Mouse (Mus musculus): ENCODE measurements around the gene Rnf121. TPM values are rescaled to one million over a fixed set of nuclear protein-coding genes. Genes with fewer than 3 reads are reported as not detected.
A peak's percentile ranks its signal among the peaks of the same experiment; 100 is the strongest.

Gene Rnf121
- total RNA-seq, 2 experiments from 2014 or later = 17.9 to 18.9 TPM

DNA sequence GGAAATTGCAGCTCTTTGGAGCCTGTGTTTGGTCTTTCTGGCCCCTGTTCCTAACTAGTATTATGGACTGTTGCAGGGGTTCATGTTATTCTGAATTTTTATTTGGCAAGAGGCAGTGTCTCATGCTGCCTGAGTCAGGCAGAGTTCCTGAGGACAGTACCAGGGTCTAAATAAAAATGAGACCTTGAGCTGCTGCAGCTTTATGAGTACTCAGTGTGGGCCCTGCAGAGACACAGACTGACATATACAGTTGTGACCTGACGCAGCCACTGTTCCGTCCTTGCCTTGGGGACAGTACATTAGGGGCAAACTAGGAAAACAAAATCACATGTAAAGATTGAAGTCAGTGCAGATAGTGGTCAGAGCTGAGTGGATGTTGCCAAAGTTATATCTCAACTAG is 50.3 kb downstream of the Rnf121 start:
- no peak for DNase-seq
- intact Hi-C loops (cut with DNase I; ENCODE audit: low total_unique reads) = no loop called here

- intact Hi-C loops (cut with DNase I; ENCODE audit: low total_unique reads) = no loop called here
These were observed 51.9 kb downstream of the Rnf121 start for GRCm38 (mm10) chr7:102013416-102013815.

DNA sequence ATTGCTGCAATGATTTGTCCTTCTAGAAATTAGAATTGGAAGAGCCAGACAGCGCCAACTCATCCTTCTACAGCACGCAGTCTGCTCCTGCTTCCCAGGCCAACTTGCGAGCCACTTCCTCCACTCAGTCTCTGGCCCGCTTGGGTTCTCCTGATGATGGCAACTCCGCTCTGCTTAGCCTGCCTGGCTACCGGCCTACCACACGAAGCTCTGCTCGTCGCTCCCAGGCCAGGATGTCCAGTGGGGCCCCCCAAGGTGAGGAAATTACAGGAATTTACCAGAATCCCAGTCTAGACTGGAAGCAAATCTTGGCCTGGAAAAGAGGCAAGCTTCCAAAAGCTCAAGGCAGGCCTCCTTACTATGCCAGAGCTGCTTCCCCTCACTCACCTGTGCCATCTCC is 53.4 kb downstream of the Rnf121 start:
- DNase-seq = no peak

More at GRCm38 (mm10) chr7:102013416-102013815, 51.9 kb downstream of the Rnf121 start:
- DNase-seq = no peak

DNA sequence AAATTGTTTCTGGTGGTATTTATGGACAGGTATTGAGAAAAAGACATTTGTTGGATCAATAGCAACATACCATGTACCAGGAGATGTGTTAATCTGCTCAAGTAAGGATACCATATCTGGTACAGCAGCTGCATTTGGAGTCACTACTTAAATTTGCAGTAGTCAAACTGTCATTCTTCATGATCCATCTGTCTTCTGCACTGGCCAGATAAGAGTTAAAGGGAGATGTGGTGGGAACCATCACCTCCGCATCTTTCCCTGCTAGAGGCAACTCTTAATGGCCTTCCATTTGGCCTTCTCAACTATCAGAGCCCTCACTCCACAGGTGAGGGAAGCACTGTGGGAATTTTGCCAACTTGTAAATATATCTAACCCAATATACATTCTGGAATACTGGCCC is 58.7 kb downstream of the Rnf121 start:
- intact Hi-C loops (cut with DNase I; ENCODE audit: low total_unique reads) = no loop called here
- DNase-seq = no peak

More for the DNA sequence above, 53.4 kb downstream of the Rnf121 start:
- intact Hi-C loops (cut with DNase I; ENCODE audit: low total_unique reads) = no loop called here

- DNase-seq = peak; percentile 83
- intact Hi-C loops (cut with DNase I; ENCODE audit: low total_unique reads) = no loop called here
These were observed 64.2 kb downstream of the Rnf121 start for GRCm38 (mm10) chr7:102000921-102001630.

DNA sequence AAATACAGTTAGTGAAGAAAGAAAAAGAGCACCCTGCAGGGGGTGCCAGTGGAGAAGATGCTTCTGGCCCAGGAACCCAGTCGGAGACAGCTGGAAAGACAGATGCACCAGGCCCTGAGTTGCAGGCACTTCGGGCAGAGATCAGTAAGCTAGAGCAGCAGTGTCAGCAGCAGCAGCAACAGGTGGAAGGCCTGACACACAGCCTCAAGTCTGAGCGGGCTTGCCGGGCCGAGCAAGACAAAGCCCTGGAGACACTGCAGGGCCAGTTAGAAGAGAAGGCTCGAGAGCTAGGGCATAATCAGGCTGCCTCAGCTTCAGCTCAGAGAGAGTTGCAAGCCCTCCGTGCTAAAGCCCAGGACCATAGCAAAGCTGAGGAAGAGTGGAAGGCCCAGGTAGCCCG is 65.0 kb downstream of the Rnf121 start:
- intact Hi-C loops (cut with DNase I; ENCODE audit: low total_unique reads) = no loop called here
- peak; percentile 40 for DNase-seq

DNA sequence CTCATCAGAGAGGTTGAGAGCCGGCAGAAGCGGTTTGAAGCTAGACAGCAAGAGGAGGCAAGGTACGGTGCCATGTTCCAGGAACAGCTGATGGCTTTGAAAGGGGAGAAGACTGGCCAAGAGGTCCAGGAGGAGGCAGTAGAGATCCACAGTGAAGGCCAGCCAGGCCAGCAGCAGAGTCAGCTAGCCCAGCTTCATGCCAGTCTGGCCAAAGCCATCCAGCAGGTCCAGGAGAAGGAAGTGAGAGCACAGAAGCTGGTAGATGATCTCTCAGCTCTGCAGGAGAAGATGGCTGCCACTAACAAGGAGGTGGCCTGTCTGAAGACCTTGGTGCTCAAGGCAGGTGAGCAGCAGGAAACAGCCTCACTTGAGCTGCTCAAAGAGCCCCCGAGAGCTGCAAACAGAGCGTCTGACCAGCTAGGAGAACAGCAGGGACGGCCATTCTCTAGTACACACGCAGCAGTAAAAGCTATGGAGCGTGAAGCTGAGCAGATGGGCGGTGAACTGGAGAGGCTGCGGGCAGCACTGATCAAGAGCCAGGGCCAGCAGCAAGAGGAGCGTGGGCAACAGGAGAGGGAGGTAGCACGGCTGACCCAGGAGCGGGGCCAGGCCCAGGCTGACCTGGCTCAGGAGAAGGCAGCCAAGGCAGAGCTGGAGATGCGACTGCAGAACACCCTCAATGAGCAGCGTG is 65.7 kb downstream of the Rnf121 start:
- intact Hi-C loops (cut with DNase I; ENCODE audit: low total_unique reads) = loop anchor here (5.0 kb wide), 1 partner anchor 63 kb away; no protein-coding TSS in a partner anchor
- DNase-seq = peak; percentile 44

DNA sequence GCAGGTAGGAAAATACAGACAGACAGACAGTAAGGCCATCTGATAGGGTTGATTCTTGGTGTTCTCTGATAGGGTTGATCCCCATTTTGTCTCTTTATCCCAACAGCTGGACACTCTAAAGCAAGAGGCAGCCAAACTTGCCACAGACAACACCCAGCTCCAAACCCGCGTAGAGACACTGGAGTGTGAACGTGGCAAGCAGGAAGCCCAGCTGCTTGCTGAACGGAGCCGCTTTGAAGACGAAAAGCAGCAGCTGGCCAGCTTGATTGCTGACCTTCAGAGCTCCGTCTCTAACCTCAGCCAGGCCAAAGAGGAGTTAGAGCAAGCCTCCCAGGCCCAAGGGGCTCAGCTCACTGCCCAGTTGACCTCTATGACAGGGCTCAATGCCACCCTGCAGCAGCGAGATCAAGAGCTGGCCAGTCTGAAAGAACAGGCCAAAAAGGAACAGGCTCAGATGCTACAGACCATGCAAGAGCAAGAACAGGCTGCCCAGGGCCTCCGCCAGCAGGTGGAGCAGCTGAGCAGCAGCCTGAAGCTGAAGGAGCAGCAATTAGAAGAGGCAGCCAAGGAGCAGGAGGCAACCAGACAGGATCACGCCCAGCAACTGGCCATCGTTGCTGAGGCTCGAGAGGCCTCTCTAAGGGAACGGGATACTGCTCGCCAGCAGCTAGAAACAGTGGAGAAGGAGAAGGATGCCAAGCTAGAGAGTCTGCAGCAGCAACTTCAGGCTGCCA is 66.9 kb downstream of the Rnf121 start:
- peak; percentile 91 for DNase-seq
- intact Hi-C loops (cut with DNase I; ENCODE audit: low total_unique reads) = loop anchor here (5.0 kb wide), 1 partner anchor 64 kb away; no protein-coding TSS in a partner anchor

DNA sequence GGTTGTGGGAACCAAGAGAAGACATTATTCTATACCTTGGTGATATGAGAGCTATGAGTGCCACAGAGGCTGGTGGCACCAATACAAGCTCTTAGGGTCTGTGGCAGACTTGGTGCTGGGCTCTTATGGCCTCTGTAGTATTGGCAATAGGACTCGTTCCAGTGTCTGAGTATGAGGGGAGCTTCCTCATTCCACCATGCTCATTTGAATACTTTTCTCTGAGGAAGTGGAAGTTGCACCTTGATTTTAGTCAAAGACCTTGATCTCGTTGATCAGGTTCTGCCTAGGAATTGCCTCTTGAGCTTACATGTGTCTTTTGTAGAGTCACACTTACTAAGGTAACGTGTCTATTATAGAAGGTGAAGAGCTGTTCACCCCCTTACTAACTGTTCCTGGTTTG is 71.0 kb downstream of the Rnf121 start:
- DNase-seq = no peak
- intact Hi-C loops (cut with DNase I; ENCODE audit: low total_unique reads) = no loop called here

GRCm38 (mm10) chr7:101985081-101985480 is 80.2 kb downstream of the Rnf121 start:
- intact Hi-C loops (cut with DNase I; ENCODE audit: low total_unique reads) = no loop called here
- DNase-seq = no peak

GRCm38 (mm10) chr7:101982735-101983134 is 82.5 kb downstream of the Rnf121 start:
- no peak for DNase-seq
- intact Hi-C loops (cut with DNase I; ENCODE audit: low total_unique reads) = no loop called here

- intact Hi-C loops (cut with DNase I; ENCODE audit: low total_unique reads) = loop anchor here (5.0 kb wide), 1 partner anchor 37 kb away; no protein-coding TSS in a partner anchor
- DNase-seq = peak; percentile 76
These were observed 90.8 kb downstream of the Rnf121 start for GRCm38 (mm10) chr7:101974505-101974904.

DNA sequence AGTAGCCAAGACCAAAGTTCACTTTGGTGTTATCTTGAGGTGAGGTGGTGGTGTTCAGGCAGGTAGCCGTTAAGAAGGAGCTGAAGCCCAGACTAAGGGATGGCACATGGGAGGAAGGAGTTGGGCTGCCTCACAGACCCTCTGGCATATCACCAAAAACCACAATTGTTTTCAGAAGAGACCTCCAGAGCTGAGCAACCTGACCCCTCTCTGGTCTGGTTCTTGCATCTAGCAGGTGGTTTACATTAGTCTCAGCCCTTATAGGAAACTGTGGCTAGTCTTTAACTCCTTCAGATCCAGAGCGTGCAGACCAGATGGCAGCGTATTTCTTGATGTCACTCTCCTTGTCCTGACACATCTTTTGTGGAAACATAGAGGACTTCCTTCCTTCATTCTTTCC is 91.5 kb downstream of the Rnf121 start:
- no peak for DNase-seq
- intact Hi-C loops (cut with DNase I; ENCODE audit: low total_unique reads) = loop anchor here (5.0 kb wide), 1 partner anchor 36 kb away; no protein-coding TSS in a partner anchor

DNA sequence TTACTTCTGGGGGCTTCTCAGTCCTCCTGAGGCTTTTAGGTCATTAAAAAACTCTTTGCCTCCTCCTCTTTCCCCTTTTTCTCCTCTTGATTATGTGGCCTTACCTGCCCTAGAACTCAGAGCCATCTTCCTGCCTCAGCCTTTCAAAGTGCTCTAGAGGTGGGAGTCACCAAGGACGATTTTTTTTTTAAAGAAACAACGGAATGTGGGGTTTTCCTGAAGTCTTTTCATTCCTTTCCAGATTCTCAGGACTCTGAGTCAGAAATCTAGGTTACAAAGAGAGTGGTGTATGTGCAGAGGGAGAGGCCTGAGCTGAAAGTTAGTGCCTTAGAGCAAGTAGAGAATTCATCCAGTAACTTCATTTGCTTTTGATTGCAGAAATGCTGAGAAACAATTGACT is 93.5 kb downstream of the Rnf121 start:
- no peak for DNase-seq
- intact Hi-C loops (cut with DNase I; ENCODE audit: low total_unique reads) = loop anchor here (5.0 kb wide), 1 partner anchor 34 kb away; no protein-coding TSS in a partner anchor

GRCm38 (mm10) chr7:101970821-101971461 is 94.3 kb downstream of the Rnf121 start:
- intact Hi-C loops (cut with DNase I; ENCODE audit: low total_unique reads) = loop anchor here (5.0 kb wide), 1 partner anchor 34 kb away; no protein-coding TSS in a partner anchor
- peak; percentile 82 for DNase-seq

- peak; percentile 93 for DNase-seq
- intact Hi-C loops (cut with DNase I; ENCODE audit: low total_unique reads) = loop anchor here (5.0 kb wide), 1 partner anchor 33 kb away; no protein-coding TSS in a partner anchor
These were observed 94.9 kb downstream of the Rnf121 start for GRCm38 (mm10) chr7:101970429-101970775.

GRCm38 (mm10) chr7:101969694-101970428 is 95.4 kb downstream of the Rnf121 start:
- peak; percentile 88 for DNase-seq
- intact Hi-C loops (cut with DNase I; ENCODE audit: low total_unique reads) = loop anchor here (5.0 kb wide), 1 partner anchor 33 kb away; no protein-coding TSS in a partner anchor

All from gastrocnemius, postnatal 14 days (tissue).